Mouse (Mus musculus) liver, embryonic 14.5 days (tissue): Measurements from ENCODE around the gene Setd7. TPM values are rescaled to one million over a fixed set of nuclear protein-coding genes. Genes with fewer than 3 reads are reported as not detected.

ENCODE experiments used
- ATAC-seq: fragments of 200-750 bp; cut with Nextera tagmentation; 2 replicates; pipeline ENCODE4 v1.8.0; 2017; ENCODE audit warnings: moderate number of reproducible peaks, mild to moderate bottlenecking, moderate library complexity; ENCODE audit not compliant: insufficient read depth
- DNase-seq, 3 experiments: peaks; one replicate each; pipeline ENCODE4 v3.0.0-alpha.2; 2012 to 2013; ENCODE audit warnings: low read depth in 3 of 3, low spot score in 3 of 3
- H3K27ac ChIP-seq: fragments of 300-500 bp; sonication (generic); 2 replicates; pipeline ENCODE4 v1.5.1; 2014; ENCODE audit warnings: moderate library complexity, mild to moderate bottlenecking, control low read depth, inconsistent platforms
- H3K27me3 ChIP-seq: fragments of 300-500 bp; sonication (generic); 2 replicates; pipeline ENCODE4 v1.6.1; 2014; ENCODE audit warnings: mild to moderate bottlenecking, low read length, moderate library complexity; ENCODE audit not compliant: control insufficient read depth, insufficient read depth
- H3K36me3 ChIP-seq: fragments of 300-500 bp; sonication (generic); replicated peaks from 2 replicates; pipeline ENCODE4 v1.6.1; 2014; ENCODE audit warnings: low read depth; ENCODE audit not compliant: control insufficient read depth, insufficient read depth
- H3K4me1 ChIP-seq, 2 experiments: fragments of 200-500 bp in 1 of 2; fragments of 300-500 bp in 1 of 2; sonication (generic) in 1 of 2; replicated peaks; 2 replicates each; pipeline ENCODE4 v1.6.1; 2012 to 2014; ENCODE audit warnings: antibody characterized with exemption in 1 of 2, inconsistent platforms in 1 of 2, low read length in 1 of 2; ENCODE audit not compliant: control insufficient read depth in 2 of 2, insufficient read depth in 2 of 2
- H3K4me2 ChIP-seq: fragments of 300-500 bp; sonication (generic); 2 replicates; pipeline ENCODE4 v1.6.1; 2014; ENCODE audit warnings: low read depth, mild to moderate bottlenecking, control low read depth, moderate library complexity
- H3K4me3 ChIP-seq, 2 experiments: fragments of 200-500 bp in 1 of 2; fragments of 300-500 bp in 1 of 2; sonication (generic) in 1 of 2; 2 replicates each; pipeline ENCODE4 v1.5.1; 2012 to 2014; ENCODE audit warnings: low read depth in 2 of 2, low read length in 2 of 2, mild to moderate bottlenecking in 2 of 2, control low read depth in 1 of 2, inconsistent platforms in 1 of 2, moderate library complexity in 1 of 2; ENCODE audit not compliant: insufficient read depth in 1 of 2
- H3K9ac ChIP-seq: fragments of 300-500 bp; sonication (generic); replicated peaks from 2 replicates; pipeline ENCODE4 v1.6.1; 2014; ENCODE audit warnings: mild to moderate bottlenecking, control low read depth, moderate library complexity
- H3K9me3 ChIP-seq: fragments of 300-500 bp; sonication (generic); 2 replicates; pipeline ENCODE4 v1.6.1; 2016; ENCODE audit warnings: low read length, mixed read lengths; ENCODE audit not compliant: control insufficient read depth
- CTCF ChIP-seq: IDR thresholded peaks from 2 replicates; pipeline ENCODE4 v1.5.1; 2016; ENCODE audit warnings: antibody characterized with exemption, low read depth, control low read depth
- EP300 ChIP-seq: IDR thresholded peaks from 2 replicates; pipeline ENCODE4 v1.6.1; 2016; ENCODE audit warnings: antibody characterized with exemption, low read depth
- whole genome bisulfite sequencing: fragments of 180-500 bp; shearing (Covaris S2); extraction: QIAGEN DNeasy Blood & Tissue Kit; methylation state at CpG from one replicate; pipeline ENCODE4 v1.1.7; 2014; ENCODE audit not compliant: insufficient replicate concordance; 5-methylcytosine and 5-hydroxymethylcytosine counted together
- polyA plus RNA-seq, 2 experiments: library from polyadenylated mRNA; depleted of rRNA in 1 of 2; stranded (reverse) in 1 of 2; unstranded in 1 of 2; fragments of >200 nt; fragmentation: Nextera tagmentation in 1 of 2; extraction: Ambion mirVana in 1 of 2; gene quantifications; 2 replicates each; pipeline versions ENCODE4 v1.2.1 to v1.2.3; 2012 to 2014

The Setd7 gene
- polyA plus RNA-seq, 2 experiments: 1.0 to 1.8 TPM

DNA sequence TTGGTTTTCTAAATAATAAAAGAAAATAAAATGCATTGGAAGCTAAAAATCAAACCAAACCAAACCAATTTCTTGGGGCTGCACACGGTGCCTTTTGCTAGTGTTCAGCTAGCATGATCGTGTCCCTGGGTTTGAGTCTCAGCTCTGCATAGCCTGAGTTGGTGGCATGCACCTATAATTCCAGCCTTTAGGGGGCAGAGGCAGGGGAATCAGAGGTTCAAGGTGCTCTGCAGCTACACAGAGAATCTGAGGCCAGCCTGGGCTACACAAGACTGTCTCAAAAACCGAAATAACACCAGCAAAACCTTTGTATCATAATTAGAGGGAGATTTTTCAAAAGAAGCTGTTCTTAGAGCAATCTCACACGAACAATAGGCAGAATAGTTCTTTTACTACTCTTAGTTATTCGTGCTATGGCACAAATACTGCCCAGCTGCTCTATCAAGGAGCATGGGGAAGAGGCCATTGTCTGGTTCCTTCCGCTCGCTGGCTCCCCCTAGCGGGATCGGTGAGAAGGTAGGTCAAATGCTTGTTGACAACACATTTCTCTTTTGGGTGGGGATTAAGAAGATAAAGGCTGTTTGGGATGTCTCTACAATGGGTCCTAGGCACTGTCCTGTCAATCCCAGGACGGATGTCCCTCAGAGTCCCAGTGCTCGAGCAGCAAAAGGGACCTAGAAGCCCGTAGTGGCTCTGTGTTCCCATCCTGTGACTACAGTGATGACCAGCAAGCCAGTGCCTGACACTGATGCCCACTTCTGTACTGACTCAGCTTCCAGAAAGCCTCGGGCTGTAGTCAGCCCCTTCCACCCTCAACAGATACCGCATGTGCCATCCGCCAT is 20.9 kb downstream of the Setd7 start:
- peaks cover 3 to 7% of the 10 kb centered on the region in 2 experiments; a peak in 3 of 4 replicates for H3K4me1 ChIP-seq
- no peak overlapping the region for H3K4me3 ChIP-seq
- H3K9ac ChIP-seq: no peak overlapping the region
- no peaks in the 10 kb centered on the region for H3K9me3 ChIP-seq
- 38% methylated on average over 15 of the region's 15 CpGs for WGBS
- DNase-seq (peak; percentile 53 to 58 (median 55)), ATAC-seq (peak; percentile 70; the same call in 1 of the 2 replicates)
- peaks cover 2% of the 10 kb centered on the region; the same call in 1 of the 2 replicates for H3K36me3 ChIP-seq
- no peaks in the 10 kb centered on the region for H3K27me3 ChIP-seq
- no peak overlapping the region for H3K27ac ChIP-seq
- no peak overlapping the region for H3K4me2 ChIP-seq
- TF ChIP-seq EP300: no peak
- TF ChIP-seq CTCF: peak; percentile 92

DNA sequence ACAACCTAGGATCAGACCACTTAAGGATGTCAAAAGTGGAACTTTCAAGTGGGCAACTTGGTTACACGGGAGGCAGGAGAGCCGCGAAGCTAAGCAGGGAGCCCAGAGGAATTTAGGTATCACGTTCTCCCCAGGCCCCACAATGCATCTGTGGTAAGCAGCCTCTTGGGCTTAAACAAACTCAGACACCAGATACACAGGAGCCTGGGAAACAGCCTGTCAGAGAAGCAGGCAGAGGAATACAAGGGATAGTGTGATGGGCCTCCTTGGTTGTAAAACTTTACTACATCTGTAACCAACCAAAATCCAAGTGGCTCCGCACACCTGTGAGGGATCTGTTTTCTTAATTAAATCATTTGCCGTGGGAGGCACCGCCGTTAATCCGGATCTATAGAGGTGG is 26.7 kb downstream of the Setd7 start:
- H3K9ac ChIP-seq: no peak overlapping the region
- no peak for ATAC-seq
- H3K4me1 ChIP-seq: no peaks in the 10 kb centered on the region
- no peak overlapping the region for H3K4me2 ChIP-seq
- peaks cover 2% of the 10 kb centered on the region; the same call in 1 of the 2 replicates for H3K36me3 ChIP-seq
- no peak overlapping the region for H3K27ac ChIP-seq
- DNase-seq: no peak
- no peaks in the 10 kb centered on the region for H3K9me3 ChIP-seq
- TF ChIP-seq EP300: no peak
- TF ChIP-seq CTCF: no peak
- H3K27me3 ChIP-seq: no peaks in the 10 kb centered on the region
- WGBS: 84% methylated on average over 9 of the region's 9 CpGs
- no peak overlapping the region for H3K4me3 ChIP-seq

DNA sequence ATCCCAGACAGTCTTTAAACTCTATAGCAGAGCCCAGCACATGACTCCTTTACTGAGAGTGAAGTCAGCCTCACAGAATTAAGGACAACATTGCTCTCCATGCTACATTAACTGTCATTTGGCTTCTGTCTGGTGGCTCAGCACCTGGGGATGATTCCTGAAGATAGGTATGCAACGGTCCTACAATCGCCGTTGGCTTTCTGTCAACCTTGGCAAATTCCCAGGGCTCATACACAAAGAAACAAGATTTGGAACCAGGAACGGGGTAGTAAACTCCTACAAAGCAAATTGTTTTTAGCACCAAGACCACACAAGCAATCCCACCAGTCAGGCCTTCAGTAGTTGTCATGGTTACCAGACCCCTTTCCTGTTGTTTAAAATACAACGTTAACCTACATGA is 27.1 kb downstream of the Setd7 start:
- no peak overlapping the region for H3K4me2 ChIP-seq
- TF ChIP-seq EP300: no peak
- no peak for TF ChIP-seq CTCF
- 81% methylated on average over 5 of the region's 5 CpGs for WGBS
- H3K36me3 ChIP-seq: peaks cover 2% of the 10 kb centered on the region; the same call in 1 of the 2 replicates
- no peaks in the 10 kb centered on the region for H3K4me1 ChIP-seq
- DNase-seq (no peak), ATAC-seq (no peak)
- no peaks in the 10 kb centered on the region for H3K27me3 ChIP-seq
- no peak overlapping the region for H3K4me3 ChIP-seq
- no peaks in the 10 kb centered on the region for H3K9me3 ChIP-seq
- no peak overlapping the region for H3K27ac ChIP-seq
- no peak overlapping the region for H3K9ac ChIP-seq

DNA sequence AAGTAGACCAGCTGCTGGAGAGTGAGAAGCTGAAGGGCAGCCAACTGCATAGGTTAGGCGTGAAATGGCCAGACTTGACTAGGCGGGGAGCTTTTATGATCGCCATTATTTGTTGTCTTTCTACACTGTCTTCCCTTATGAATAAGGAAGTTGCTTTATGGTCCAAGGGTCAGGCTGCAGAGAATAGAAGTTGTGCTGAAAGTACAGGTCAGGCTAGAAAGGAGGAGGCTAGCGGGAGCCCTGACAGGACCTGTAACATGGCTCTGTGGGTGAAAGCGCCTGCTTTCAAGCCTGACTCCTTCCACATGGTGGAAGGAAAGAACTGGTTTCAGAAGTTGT is 28.4 kb downstream of the Setd7 start:
- no peaks in the 10 kb centered on the region for H3K4me1 ChIP-seq
- H3K27ac ChIP-seq: no peak overlapping the region
- H3K36me3 ChIP-seq: peaks cover 2% of the 10 kb centered on the region; the same call in 1 of the 2 replicates
- 73% methylated on average over 5 of the region's 5 CpGs for WGBS
- no peak for TF ChIP-seq CTCF
- no peak for TF ChIP-seq EP300
- H3K4me3 ChIP-seq: no peak overlapping the region
- ATAC-seq: no peak
- H3K4me2 ChIP-seq: no peak overlapping the region
- no peaks in the 10 kb centered on the region for H3K9me3 ChIP-seq
- no peak overlapping the region for H3K9ac ChIP-seq
- DNase-seq: no peak
- no peaks in the 10 kb centered on the region for H3K27me3 ChIP-seq

DNA sequence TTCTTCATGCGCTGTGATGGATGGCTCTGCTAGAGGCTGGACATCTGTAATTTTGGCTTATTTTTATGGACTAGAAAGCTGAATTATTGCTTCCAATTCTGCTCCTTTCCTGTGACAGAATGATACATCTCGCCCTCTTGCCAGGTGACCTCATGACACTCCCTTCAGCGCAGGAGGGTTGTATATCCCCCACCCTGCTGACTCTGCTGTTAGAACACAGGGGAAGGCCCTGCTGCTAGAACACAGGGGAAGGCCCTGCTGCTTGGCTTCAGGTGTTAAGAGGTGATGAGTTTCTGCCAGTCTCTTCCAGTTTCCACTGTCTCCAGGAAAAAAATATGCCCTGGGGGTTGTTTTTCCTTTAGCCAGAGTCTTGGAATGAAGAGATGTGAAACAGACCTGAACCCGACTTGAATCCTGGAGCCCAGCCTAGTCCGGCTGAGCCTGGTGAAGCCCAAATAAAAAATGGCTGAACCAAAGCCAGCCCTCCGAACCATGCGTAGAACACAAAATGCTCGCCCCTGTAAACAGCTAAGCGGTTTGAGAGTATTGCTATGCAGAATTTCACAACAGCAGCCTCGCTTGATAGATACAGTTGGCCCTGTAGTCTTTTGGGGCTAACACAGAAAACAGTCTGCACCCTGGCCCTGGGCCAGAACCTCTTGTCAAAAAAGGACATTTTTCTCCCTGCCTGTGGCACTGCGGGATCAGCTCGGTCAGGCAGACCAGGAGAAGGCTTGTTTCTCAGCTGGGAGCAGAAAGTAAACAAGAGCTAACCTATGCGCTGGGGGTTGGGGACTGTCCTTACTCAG is 29.0 kb downstream of the Setd7 start:
- H3K36me3 ChIP-seq: peaks cover 2% of the 10 kb centered on the region; the same call in 1 of the 2 replicates

More for the DNA sequence above, 29.0 kb downstream of the Setd7 start:
- Histone ChIP-seq H3K4me2 (no peak overlapping the region), H3K4me1 (no peaks in the 10 kb centered on the region), H3K27ac (no peak overlapping the region), H3K9me3 (no peaks in the 10 kb centered on the region), H3K27me3 (no peaks in the 10 kb centered on the region), H3K9ac (no peak overlapping the region), H3K4me3 (no peak overlapping the region)
- peak in 1 of 3 experiments; percentile 7 for DNase-seq
- TF ChIP-seq CTCF: no peak
- TF ChIP-seq EP300: no peak
- WGBS: 77% methylated on average over 13 of the region's 13 CpGs
- ATAC-seq: 0 out of 2 replicates have a peak, but pooled peaks have one; percentile 33
